In the genomic region with DNA sequence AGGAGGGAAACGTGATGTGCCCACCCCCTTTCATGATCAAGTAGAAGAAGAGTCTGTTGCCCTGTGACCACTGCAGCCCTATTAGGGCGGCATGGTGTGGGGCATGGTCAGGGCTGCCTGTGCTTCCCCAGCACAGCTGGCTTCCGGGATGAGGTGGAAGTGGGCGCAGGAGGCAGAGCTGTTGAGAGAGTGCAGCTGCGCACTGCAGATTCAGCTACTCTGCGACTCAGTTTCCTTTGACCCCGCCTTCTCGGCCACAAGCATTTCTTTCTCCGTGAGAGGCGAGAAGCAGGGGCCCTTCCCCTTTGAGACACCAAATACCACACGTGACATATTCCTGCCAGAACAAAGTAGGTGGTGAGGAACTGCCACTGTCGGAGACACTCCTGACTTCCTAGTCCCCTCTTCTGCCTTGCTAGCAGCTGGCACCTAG, we compare ENCODE assay signal across 7 mouse cellular contexts. TPM values are rescaled to one million over a fixed set of nuclear protein-coding genes. Genes with fewer than 3 reads are reported as not detected.
DNase-seq lines count a peak whose midpoint lies in the region; ATAC-seq and TF ChIP-seq lines count a peak whose summit lies in the region.

No protein-coding gene starts in this region.

- H3K9ac ChIP-seq in embryonic facial prominence, embryonic 12.5 days, result peak overlapping the region; percentile 39; the same call in 1 of the 2 replicates
- peak overlapping the region; percentile 73 for H3K9ac ChIP-seq in heart, embryonic 13.5 days
- H3K9ac ChIP-seq in kidney, embryonic 16.5 days (replicated peaks; ENCODE audit: low read length), result peak overlapping the region; percentile 68
- peak overlapping the region; percentile 33; the same call in 1 of the 2 replicates for H3K9ac ChIP-seq in neural tube, embryonic 12.5 days

- no peaks in the 10 kb centered on the region for H3K9me3 ChIP-seq in embryonic facial prominence, embryonic 12.5 days
- H3K9me3 ChIP-seq in heart, embryonic 13.5 days, result no peaks in the 10 kb centered on the region
- H3K9me3 ChIP-seq in kidney, embryonic 16.5 days (ENCODE audit: low read length), result no peaks in the 10 kb centered on the region
- H3K9me3 ChIP-seq in neural tube, embryonic 12.5 days, result no peaks in the 10 kb centered on the region

- H3K4me3 ChIP-seq in embryonic facial prominence, embryonic 12.5 days, result peak overlapping the region; percentile 28
- H3K4me3 ChIP-seq in heart, embryonic 13.5 days, result peak overlapping the region; percentile 47
- peak overlapping the region; percentile 40 for H3K4me3 ChIP-seq in kidney, embryonic 16.5 days (ENCODE audit: low read length)
- peak overlapping the region; percentile 51 for H3K4me3 ChIP-seq in lung, adult 2 months (replicated peaks; ENCODE audit: extremely low read depth, low read depth, low read length)
- peak overlapping the region; percentile 19; the same call in 1 of the 2 replicates for H3K4me3 ChIP-seq in neural tube, embryonic 12.5 days

- peaks cover 13% of the 10 kb centered on the region; the same call in 1 of the 2 replicates for H3K4me1 ChIP-seq in embryonic facial prominence, embryonic 12.5 days
- peaks cover 17% of the 10 kb centered on the region for H3K4me1 ChIP-seq in heart, embryonic 13.5 days
- H3K4me1 ChIP-seq in kidney, embryonic 16.5 days (ENCODE audit: insufficient read depth, low read length), result peaks cover 10% of the 10 kb centered on the region
- H3K4me1 ChIP-seq in lung, adult 2 months (ENCODE audit: control insufficient read depth, insufficient read depth, low read length), result no peaks in the 10 kb centered on the region
- H3K4me1 ChIP-seq in neural tube, embryonic 12.5 days, result 0 out of 2 replicates have a peak, but pooled peaks cover 4% of the 10 kb centered on the region

- peak overlapping the region; percentile 63 for H3K4me2 ChIP-seq in embryonic facial prominence, embryonic 12.5 days (replicated peaks)
- H3K4me2 ChIP-seq in heart, embryonic 13.5 days, result peak overlapping the region; percentile 71
- peak overlapping the region; percentile 66 for H3K4me2 ChIP-seq in kidney, embryonic 16.5 days (replicated peaks; ENCODE audit: low read depth, low read length)
- H3K4me2 ChIP-seq in neural tube, embryonic 12.5 days (replicated peaks), result peak overlapping the region; percentile 58

- TF ChIP-seq POLR2A in lung, adult 2 months (IDR thresholded peaks at IDR 0.05; ENCODE audit: borderline replicate concordance, extremely low read depth, low read depth, low read length), result peak; percentile 70; the same call in 1 of the 2 replicates

- H3K27ac ChIP-seq in embryonic facial prominence, embryonic 12.5 days, result peak overlapping the region; percentile 67
- H3K27ac ChIP-seq in heart, embryonic 13.5 days (replicated peaks), result peak overlapping the region; percentile 46; the same call in 1 of the 2 replicates
- H3K27ac ChIP-seq in kidney, embryonic 16.5 days (ENCODE audit: low read length), result peak overlapping the region; percentile 47
- H3K27ac ChIP-seq in neural tube, embryonic 12.5 days, result no peak overlapping the region

- WGBS in embryonic facial prominence, embryonic 12.5 days, result 3% methylated on average over 12 of the region's 12 CpGs
- WGBS in heart, embryonic 13.5 days, result 2% methylated on average over 12 of the region's 12 CpGs
- WGBS in kidney, embryonic 16.5 days, result 3% methylated on average over 12 of the region's 12 CpGs
- WGBS in lung, adult 2 months, result 5% methylated on average over 12 of the region's 12 CpGs
- 8% methylated on average over 12 of the region's 12 CpGs for WGBS in neural tube, embryonic 12.5 days

- ATAC-seq in activated CD4-positive, CD25-positive, alpha-beta regulatory T cell, adult 4 months, result peak; percentile 93
- peak; percentile 73 for ATAC-seq in embryonic facial prominence, embryonic 12.5 days (ENCODE audit: insufficient number of reproducible peaks, insufficient read depth, low FRiP score, low TSS enrichment)
- ATAC-seq in heart, embryonic 13.5 days (ENCODE audit: extremely low read depth, insufficient number of reproducible peaks, low FRiP score, low TSS enrichment), result no peak
- peak; percentile 90 for ATAC-seq in kidney, embryonic 16.5 days (ENCODE audit: low FRiP score, low TSS enrichment)
- peak; percentile 57 for ATAC-seq in neural tube, embryonic 12.5 days (ENCODE audit: low FRiP score, low read depth)

- DNase-seq in lung, adult 2 months, result peak; percentile 52
- DNase-seq in thymus, postnatal 0 days (ENCODE audit: low spot score), result peak; percentile 93

- H3K27me3 ChIP-seq in embryonic facial prominence, embryonic 12.5 days, result no peaks in the 10 kb centered on the region
- H3K27me3 ChIP-seq in heart, embryonic 13.5 days (replicated peaks), result peaks cover 5% of the 10 kb centered on the region; the same call in 1 of the 2 replicates
- H3K27me3 ChIP-seq in kidney, embryonic 16.5 days (ENCODE audit: insufficient read depth, low read length), result no peaks in the 10 kb centered on the region
- no peaks in the 10 kb centered on the region for H3K27me3 ChIP-seq in neural tube, embryonic 12.5 days (replicated peaks)

- no peak for TF ChIP-seq CTCF in lung, adult 2 months (IDR thresholded peaks at IDR 0.05; ENCODE audit: insufficient read depth, low read length)

- H3K36me3 ChIP-seq in embryonic facial prominence, embryonic 12.5 days, result no peaks in the 10 kb centered on the region
- no peaks in the 10 kb centered on the region for H3K36me3 ChIP-seq in heart, embryonic 13.5 days
- no peaks in the 10 kb centered on the region for H3K36me3 ChIP-seq in kidney, embryonic 16.5 days (ENCODE audit: insufficient read depth, low read length)
- no peaks in the 10 kb centered on the region for H3K36me3 ChIP-seq in neural tube, embryonic 12.5 days

RNA-seq across cellular contexts. Expression of a gene that starts 22.0 kb away (rescaled TPM):
- under 1 TPM; 0.56 to 0.93 TPM for polyA plus RNA-seq in activated CD4-positive, CD25-positive, alpha-beta regulatory T cell, adult 4 months (2017; shearing (Covaris generic))
- polyA plus RNA-seq in embryonic facial prominence, embryonic 12.5 days (2016; fragmentation: Nextera tagmentation; extraction: Ambion mirVana), result 1.8 and 2.3 TPM in 2 replicates
- 1.8 and 2.1 TPM in 2 replicates for polyA plus RNA-seq in heart, embryonic 13.5 days (2015; fragmentation: Nextera tagmentation; extraction: Ambion mirVana)
- 1.5 and 2.1 TPM in 2 replicates for polyA plus RNA-seq in kidney, embryonic 16.5 days (2015; fragmentation: Nextera tagmentation; extraction: Ambion mirVana)
- polyA plus RNA-seq in lung, adult 2 months (2012; rRNA removed), result 0.80 and 1.4 TPM in 2 replicates
- polyA plus RNA-seq in neural tube, embryonic 12.5 days (2016; fragmentation: Nextera tagmentation; extraction: Ambion mirVana), result 3.0 and 3.4 TPM in 2 replicates
- polyA plus RNA-seq in thymus, postnatal 0 days (2015; fragmentation: Nextera tagmentation; extraction: Ambion mirVana), result 1.7 and 2.1 TPM in 2 replicates

RNA-seq across cellular contexts. Expression of a gene that starts 22.3 kb away (rescaled TPM):
- 100 to 1,000 TPM; 185 to 255 TPM for polyA plus RNA-seq in activated CD4-positive, CD25-positive, alpha-beta regulatory T cell, adult 4 months (2017; shearing (Covaris generic))
- 615 and 661 TPM in 2 replicates for polyA plus RNA-seq in embryonic facial prominence, embryonic 12.5 days (2016; fragmentation: Nextera tagmentation; extraction: Ambion mirVana)
- polyA plus RNA-seq in heart, embryonic 13.5 days (2015; fragmentation: Nextera tagmentation; extraction: Ambion mirVana), result 435 and 494 TPM in 2 replicates
- 761 and 786 TPM in 2 replicates for polyA plus RNA-seq in kidney, embryonic 16.5 days (2015; fragmentation: Nextera tagmentation; extraction: Ambion mirVana)
- 39.1 and 81.4 TPM in 2 replicates for polyA plus RNA-seq in lung, adult 2 months (2012; rRNA removed)
- polyA plus RNA-seq in neural tube, embryonic 12.5 days (2016; fragmentation: Nextera tagmentation; extraction: Ambion mirVana), result 454 and 496 TPM in 2 replicates
- 239 and 324 TPM in 2 replicates for polyA plus RNA-seq in thymus, postnatal 0 days (2015; fragmentation: Nextera tagmentation; extraction: Ambion mirVana)

RNA-seq across cellular contexts. Expression of a gene that starts 36.2 kb away (rescaled TPM):
- not detected for polyA plus RNA-seq in activated CD4-positive, CD25-positive, alpha-beta regulatory T cell, adult 4 months (2017; shearing (Covaris generic))
- polyA plus RNA-seq in embryonic facial prominence, embryonic 12.5 days (2016; fragmentation: Nextera tagmentation; extraction: Ambion mirVana), result not detected in 2 replicates
- polyA plus RNA-seq in heart, embryonic 13.5 days (2015; fragmentation: Nextera tagmentation; extraction: Ambion mirVana), result not detected in 2 replicates
- polyA plus RNA-seq in kidney, embryonic 16.5 days (2015; fragmentation: Nextera tagmentation; extraction: Ambion mirVana), result not detected in 2 replicates
- polyA plus RNA-seq in lung, adult 2 months (2012; rRNA removed), result not detected in 2 replicates
- not detected in 2 replicates for polyA plus RNA-seq in neural tube, embryonic 12.5 days (2016; fragmentation: Nextera tagmentation; extraction: Ambion mirVana)
- polyA plus RNA-seq in thymus, postnatal 0 days (2015; fragmentation: Nextera tagmentation; extraction: Ambion mirVana), result 0.28 TPM in 1 of 2 replicates, not detected in the other

RNA-seq across cellular contexts. Expression of a gene that starts 51.2 kb away (rescaled TPM):
- polyA plus RNA-seq in activated CD4-positive, CD25-positive, alpha-beta regulatory T cell, adult 4 months (2017; shearing (Covaris generic)), result 1 to 10 TPM in 1 of 2 experiments, under 1 TPM in 1; 0.79 to 1.2 TPM
- 1.4 and 1.5 TPM in 2 replicates for polyA plus RNA-seq in embryonic facial prominence, embryonic 12.5 days (2016; fragmentation: Nextera tagmentation; extraction: Ambion mirVana)
- 1.9 and 2.1 TPM in 2 replicates for polyA plus RNA-seq in heart, embryonic 13.5 days (2015; fragmentation: Nextera tagmentation; extraction: Ambion mirVana)
- 1.4 and 1.7 TPM in 2 replicates for polyA plus RNA-seq in kidney, embryonic 16.5 days (2015; fragmentation: Nextera tagmentation; extraction: Ambion mirVana)
- polyA plus RNA-seq in lung, adult 2 months (2012; rRNA removed), result 8.6 and 12.8 TPM in 2 replicates
- polyA plus RNA-seq in neural tube, embryonic 12.5 days (2016; fragmentation: Nextera tagmentation; extraction: Ambion mirVana), result 4.3 and 4.6 TPM in 2 replicates
- 0.59 and 0.61 TPM in 2 replicates for polyA plus RNA-seq in thymus, postnatal 0 days (2015; fragmentation: Nextera tagmentation; extraction: Ambion mirVana)
